Mouse (Mus musculus): Measurements from ENCODE around the gene Dync1h1. TPM values are rescaled to one million over a fixed set of nuclear protein-coding genes. Genes with fewer than 3 reads are reported as not detected.
A peak's percentile ranks its signal among the peaks of the same experiment; 100 is the strongest.

Dync1h1 gene
- total RNA-seq, 2 experiments from 2014 or later: 324 to 346 TPM

DNA sequence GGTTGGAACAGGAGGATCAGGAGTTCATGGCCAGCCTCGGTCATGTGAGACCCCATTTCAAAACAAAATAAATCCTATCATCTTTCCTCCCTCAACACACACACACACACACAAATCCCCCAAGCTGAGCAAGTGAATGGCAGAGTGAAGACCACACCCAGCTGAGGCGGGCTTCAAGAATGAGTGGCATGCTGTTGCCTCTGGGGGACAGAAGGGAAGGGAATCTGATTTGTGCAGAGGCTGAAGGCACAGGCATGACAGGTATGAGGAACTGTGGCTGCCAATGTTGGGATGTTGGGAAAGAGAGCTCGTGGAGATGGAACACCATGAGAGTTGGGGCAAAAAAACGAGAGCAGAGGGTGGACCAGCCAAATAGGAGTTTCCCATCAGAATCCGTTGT, 110.0 kb downstream of the Dync1h1 start:
- TF ChIP-seq CTCF (IDR thresholded peaks at IDR 0.05): no peak
- Histone ChIP-seq H3K4me3 (no peak overlapping the region), H3K27ac (no peak overlapping the region)
- DNase-seq (ENCODE audit: extremely low spot score in 1 of 2, low spot score in 2 of 2): no peak
- intact Hi-C loops (cut with DNase I): no loop called here

DNA sequence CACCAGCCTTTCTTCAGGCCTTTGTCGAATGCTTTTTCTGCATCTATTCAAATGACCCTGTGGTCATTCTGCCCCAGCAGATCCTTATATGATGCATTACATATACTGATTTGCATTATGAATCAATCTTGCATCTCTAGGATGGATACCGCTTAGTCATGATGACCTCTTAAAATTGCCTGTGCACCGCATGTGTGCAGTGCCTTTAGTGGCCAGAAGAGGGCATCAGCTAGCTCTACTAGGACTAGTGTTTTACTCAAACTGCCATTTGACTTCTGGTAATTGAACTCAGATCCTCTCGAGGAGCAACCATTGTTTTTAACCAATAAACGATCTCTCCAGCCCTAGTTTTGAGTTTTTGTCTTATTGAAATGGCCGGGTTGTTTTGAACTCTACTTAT, 112.5 kb downstream of the Dync1h1 start:
- no peak for DNase-seq (ENCODE audit: extremely low spot score in 1 of 2, low spot score in 2 of 2)
- intact Hi-C loops (cut with DNase I): no loop called here
- TF ChIP-seq CTCF (IDR thresholded peaks at IDR 0.05): peak; percentile 15; the same call in 1 of the 2 replicates

DNA sequence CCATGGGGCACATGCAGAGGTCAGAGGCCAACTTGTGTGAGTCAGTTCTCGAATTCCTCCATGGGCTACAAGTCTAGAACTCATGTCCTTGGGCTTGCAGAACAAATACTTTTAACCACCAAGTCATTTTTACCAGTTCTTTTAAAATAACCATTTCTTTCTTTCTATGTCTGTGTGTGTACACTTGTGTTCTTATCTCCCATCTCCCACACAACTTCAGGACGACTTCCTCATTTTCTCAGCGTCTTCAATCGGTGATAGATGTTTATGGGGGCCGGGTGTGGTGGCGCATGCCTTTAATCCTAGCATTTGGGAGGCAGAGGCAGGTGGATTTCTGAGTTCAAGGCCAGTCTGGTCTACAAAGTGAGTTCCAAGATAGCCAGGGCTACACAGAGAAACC, 113.0 kb downstream of the Dync1h1 start:
- DNase-seq (ENCODE audit: extremely low spot score in 1 of 2, low spot score in 2 of 2): no peak
- no peak for TF ChIP-seq CTCF (IDR thresholded peaks at IDR 0.05)
- Histone ChIP-seq H3K4me3 (no peak overlapping the region), H3K27ac (no peak overlapping the region)
- intact Hi-C loops (cut with DNase I): no loop called here

More for the DNA sequence above, 112.5 kb downstream of the Dync1h1 start:
- Histone ChIP-seq H3K4me3 (no peak overlapping the region), H3K27ac (no peak overlapping the region)

DNA sequence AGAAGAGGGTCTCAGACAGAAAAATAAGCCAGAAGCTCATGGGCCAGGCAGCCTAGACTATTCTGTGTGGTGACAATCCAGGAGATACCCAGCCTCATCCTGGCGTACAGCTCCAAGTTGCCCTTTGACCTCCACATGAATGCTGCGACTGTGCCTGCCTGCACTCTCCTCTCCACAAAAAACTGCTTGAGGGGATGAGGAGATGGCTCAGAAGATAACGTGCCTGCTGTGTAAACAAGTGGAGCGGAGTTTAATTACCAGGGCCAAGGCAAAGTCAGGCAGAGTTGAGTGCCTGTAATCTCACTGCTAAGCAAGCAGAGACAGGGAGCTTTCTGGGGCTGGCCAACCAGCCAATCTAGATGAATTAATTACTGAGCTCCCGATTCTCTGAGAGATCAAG, 114.8 kb downstream of the Dync1h1 start:
- intact Hi-C loops (cut with DNase I): no loop called here
- H3K4me3 ChIP-seq: no peak overlapping the region
- no peak for TF ChIP-seq CTCF (IDR thresholded peaks at IDR 0.05)
- DNase-seq (ENCODE audit: extremely low spot score in 1 of 2, low spot score in 2 of 2): no peak
- no peak overlapping the region for H3K27ac ChIP-seq

Small RNAs within 50 kb of the gene (microRNA-seq; reads per million reads assigned to microRNA genes)
- 0 reads per million in 2 experiments for gene Gm27299

Other genes with a start within 250 kb of the Dync1h1 start
- gene Ppp2r5c, start 154.3 kb upstream of the Dync1h1 start, total RNA-seq (2021): 100 to 1,000 TPM; 266 to 272 TPM
- gene 1700001K19Rik, start 81.2 kb downstream of the Dync1h1 start, total RNA-seq (2021): not detected
- gene Hsp90aa1, start 101.3 kb downstream of the Dync1h1 start, total RNA-seq (2021): 1,000 to 10,000 TPM in 1 of 2 experiments, 100 to 1,000 TPM in 1; 993 to 1,084 TPM
- gene Wdr20, start 136.5 kb downstream of the Dync1h1 start, total RNA-seq (2021): 10 to 100 TPM; 41.1 to 45.4 TPM
- gene Mok, start 239.5 kb downstream of the Dync1h1 start, total RNA-seq (2021): 10 to 100 TPM; 13.0 to 13.3 TPM
- 10 to 100 TPM; 11.4 to 12.3 TPM for gene Zfp839, start 248.8 kb downstream of the Dync1h1 start, total RNA-seq (2021)